Mouse (Mus musculus) large intestine, adult 2 months (tissue): ENCODE measurements around the gene C4bp. TPM values are rescaled to one million over a fixed set of nuclear protein-coding genes. Genes with fewer than 3 reads are reported as not detected.
"Not testable (repeated sequence)": the region's sequence is repeated elsewhere in the genome, so short reads cannot be mapped to it uniquely, and the experiment has no call there.

Experiments
- DNase-seq: peaks from one replicate; pipeline ENCODE4 v3.0.0-alpha.2; 2012; ENCODE audit warnings: low read depth, low spot score
- WGBS: fragments of 180-500 bp; shearing (Covaris S2); methylation state at CpG from one replicate; pipeline ENCODE4 v1.1.7; 2018; 5-methylcytosine and 5-hydroxymethylcytosine counted together
- polyA plus RNA-seq: library from polyadenylated mRNA; depleted of rRNA; stranded (reverse); fragments of >200 nt; gene quantifications from 2 replicates; pipeline ENCODE4 v1.2.3, GENCODE M21; 2012; rRNA removed

C4bp gene
- 2.5 and 3.6 TPM in 2 replicates for polyA plus RNA-seq

- 25% methylated on average over 3 of the region's 3 CpGs for WGBS
- DNase-seq: peak; percentile 46
Measured at GRCm38 (mm10) chr1:130661454-130661853, at the start of gene C4bp. TSS of gene C4bp (minus strand) at chr1:130661632.

- 91% methylated on average over 22 of the region's 22 CpGs for WGBS
- DNase-seq: no peak
Measured at GRCm38 (mm10) chr1:130710283-130711080, 49.0 kb upstream of the C4bp start.

- no peak for DNase-seq
- 43% methylated on average over 2 of the region's 2 CpGs for WGBS
Measured at GRCm38 (mm10) chr1:130703613-130704012, 42.2 kb upstream of the C4bp start.

GRCm38 (mm10) chr1:130701976-130702375, 40.5 kb upstream of the C4bp start:
- no peak for DNase-seq
- 96% methylated on average over 11 of the region's 11 CpGs for WGBS

- 89% methylated on average over 10 of the region's 10 CpGs for WGBS
- no peak for DNase-seq
Measured at GRCm38 (mm10) chr1:130699937-130700633, 38.7 kb upstream of the C4bp start.

GRCm38 (mm10) chr1:130698601-130699000, 37.2 kb upstream of the C4bp start:
- no peak for DNase-seq

GRCm38 (mm10) chr1:130683905-130684304, 22.5 kb upstream of the C4bp start:
- 24% methylated on average over 1 of the region's 1 CpGs for WGBS
- no peak for DNase-seq

More at GRCm38 (mm10) chr1:130698601-130699000, 37.2 kb upstream of the C4bp start:
- WGBS: 94% methylated on average over 5 of the region's 5 CpGs

- peak; percentile 78 for DNase-seq
- WGBS: 21% methylated on average over 6 of the region's 6 CpGs
Measured at GRCm38 (mm10) chr1:130681656-130682413, 20.4 kb upstream of the C4bp start.

- DNase-seq: no peak
- WGBS: 22% methylated on average over 2 of the region's 2 CpGs
Measured at GRCm38 (mm10) chr1:130681075-130681474, 19.6 kb upstream of the C4bp start.

GRCm38 (mm10) chr1:130678551-130678950, 17.1 kb upstream of the C4bp start:
- no peak for DNase-seq
- 83% methylated on average over 2 of the region's 2 CpGs for WGBS

GRCm38 (mm10) chr1:130663576-130663975, 2.1 kb upstream of the C4bp start:
- 71% methylated on average over 5 of the region's 5 CpGs for WGBS
- not testable (repeated sequence) for DNase-seq

GRCm38 (mm10) chr1:130659641-130660040, 1.8 kb downstream of the C4bp start:
- 18% methylated on average over 5 of the region's 5 CpGs for WGBS
- DNase-seq: not testable (repeated sequence)

GRCm38 (mm10) chr1:130644103-130644502, 17.3 kb downstream of the C4bp start:
- DNase-seq: no peak
- WGBS: 66% methylated on average over 4 of the region's 4 CpGs

GRCm38 (mm10) chr1:130640967-130641366, 20.5 kb downstream of the C4bp start:
- DNase-seq: no peak

GRCm38 (mm10) chr1:130633761-130634410, 27.5 kb downstream of the C4bp start:
- DNase-seq: peak; percentile 52
- WGBS: 8% methylated on average over 16 of the region's 16 CpGs

GRCm38 (mm10) chr1:130633316-130633715, 28.1 kb downstream of the C4bp start:
- no peak for DNase-seq
- 57% methylated on average over 8 of the region's 8 CpGs for WGBS

- DNase-seq: no peak
- WGBS: 99% methylated on average over 2 of the region's 2 CpGs
Measured at GRCm38 (mm10) chr1:130629521-130629920, 31.9 kb downstream of the C4bp start, which contains the start of gene Zp3r. TSS of gene Zp3r (minus strand) at chr1:130629621.

GRCm38 (mm10) chr1:130596291-130596690, 65.1 kb downstream of the C4bp start:
- 86% methylated on average over 2 of the region's 2 CpGs for WGBS
- DNase-seq: no peak

GRCm38 (mm10) chr1:130588659-130589058, 72.8 kb downstream of the C4bp start:
- 59% methylated on average over 9 of the region's 9 CpGs for WGBS
- no peak for DNase-seq
